Mouse (Mus musculus) midbrain, embryonic 16.5 days (tissue): ENCODE data around the gene Cxcl16. TPM values are rescaled to one million over a fixed set of nuclear protein-coding genes. Genes with fewer than 3 reads are reported as not detected.
A peak's percentile ranks its signal among the peaks of the same experiment; 100 is the strongest.

Experiments
- ATAC-seq: fragments of 200-750 bp; cut with Nextera tagmentation; 2 replicates; pipeline ENCODE4 v1.8.0; 2017; ENCODE audit warnings: moderate TSS enrichment
- H3K27ac ChIP-seq: fragments of 300-500 bp; sonication (generic); 2 replicates; pipeline ENCODE4 v1.5.1; 2014; ENCODE audit warnings: mild to moderate bottlenecking, low read length, mixed read lengths
- H3K27me3 ChIP-seq: fragments of 300-500 bp; sonication (generic); 2 replicates; pipeline ENCODE4 v1.6.1; 2014; ENCODE audit warnings: low read depth, low read length, mixed read lengths; ENCODE audit not compliant: control insufficient read depth, insufficient read depth
- H3K36me3 ChIP-seq: fragments of 300-500 bp; sonication (generic); 2 replicates; pipeline ENCODE4 v1.6.1; 2014; ENCODE audit warnings: mild to moderate bottlenecking, low read length, moderate library complexity, mixed read lengths; ENCODE audit not compliant: control insufficient read depth, insufficient read depth
- H3K4me1 ChIP-seq: fragments of 300-500 bp; sonication (generic); 2 replicates; pipeline ENCODE4 v1.6.1; 2014; ENCODE audit warnings: mild to moderate bottlenecking, low read length, mixed read lengths; ENCODE audit not compliant: control insufficient read depth, insufficient read depth
- H3K4me2 ChIP-seq: fragments of 300-500 bp; sonication (generic); 2 replicates; pipeline ENCODE4 v1.6.1; 2014; ENCODE audit warnings: mild to moderate bottlenecking, low read length, mixed read lengths
- H3K4me3 ChIP-seq: fragments of 300-500 bp; sonication (generic); 2 replicates; pipeline ENCODE4 v1.5.1; 2014; ENCODE audit warnings: low read depth, mild to moderate bottlenecking, low read length, moderate library complexity, mixed read lengths
- H3K9ac ChIP-seq: fragments of 300-500 bp; sonication (generic); 2 replicates; pipeline ENCODE4 v1.6.1; 2014; ENCODE audit warnings: low read depth, low read length, mixed read lengths
- H3K9me3 ChIP-seq: fragments of 300-500 bp; sonication (generic); replicated peaks from 2 replicates; pipeline ENCODE4 v1.6.1; 2014; ENCODE audit warnings: mild to moderate bottlenecking, low read length, mixed read lengths; ENCODE audit not compliant: control insufficient read depth, poor library complexity, severe bottlenecking
- WGBS: fragments of 180-500 bp; shearing (Covaris S2); extraction: QIAGEN DNeasy Blood & Tissue Kit; methylation state at CpG from one replicate; pipeline ENCODE4 v1.1.7; 2014; 5-methylcytosine and 5-hydroxymethylcytosine counted together
- microRNA-seq: library from miRNA; unstranded; fragments of <30 nt; microRNA quantifications from one replicate; pipeline ENCODE4, GENCODE M21; 2017
- polyA plus RNA-seq: library from polyadenylated mRNA; unstranded; fragments of >200 nt; fragmentation: Nextera tagmentation; extraction: Ambion mirVana; gene quantifications from 2 replicates; pipeline ENCODE4 v1.2.1, GENCODE M21; 2015

Cxcl16 gene
- polyA plus RNA-seq, 1 experiment from 2014 or later = 2.6 TPM

DNA sequence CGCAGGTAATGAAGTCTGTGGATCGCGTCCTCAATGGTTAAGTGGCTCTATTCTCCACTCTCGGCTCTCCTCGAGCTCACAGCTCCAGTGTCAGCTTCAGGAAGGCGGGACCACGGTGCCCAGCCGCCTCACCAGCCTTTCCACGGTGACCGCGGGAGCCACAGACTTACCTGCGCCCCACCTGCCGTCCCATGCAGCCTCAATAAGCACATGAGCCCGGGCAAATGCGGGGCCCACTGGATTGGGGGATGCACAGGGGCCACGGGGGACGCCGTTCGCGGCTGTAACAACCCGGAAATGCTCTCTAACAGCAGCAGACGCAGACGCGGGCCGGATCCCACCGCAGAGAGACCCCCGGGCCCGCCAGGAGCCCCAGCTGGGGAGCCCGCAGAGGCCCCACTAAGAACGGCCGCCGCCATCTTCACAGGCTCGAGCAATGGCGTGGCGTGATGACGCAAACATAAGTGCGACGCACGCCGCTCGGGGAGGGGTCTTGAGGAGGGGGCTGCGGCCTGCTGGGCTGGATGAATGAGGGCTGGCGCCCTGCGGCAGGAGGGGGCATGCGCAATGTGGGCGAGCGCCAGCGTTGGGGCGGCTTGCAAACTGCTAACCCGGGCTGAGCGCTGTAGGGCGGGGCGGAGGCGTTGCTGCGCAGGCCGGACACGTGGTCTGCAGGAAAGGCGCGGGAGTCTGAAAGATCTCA lies 50.0 kb downstream of the Cxcl16 start, which contains the start of gene Pelp1:
Gene Pelp1 (minus strand): TSS at position 438 of the 703 bp plus-strand sequence.
- Histone ChIP-seq H3K9me3 (no peaks in the 10 kb centered on the region), H3K4me2 (peak within 1 kb of the TSS; percentile 97), H3K27me3 (no peaks in the 10 kb centered on the region), H3K4me3 (peak within 1 kb of the TSS; percentile 69), H3K9ac (peak within 1 kb of the TSS; percentile 98), H3K4me1 (peaks cover 22% of the 10 kb centered on the region), H3K27ac (peak within 1 kb of the TSS; percentile 77), H3K36me3 (no peaks in the 10 kb centered on the region)
- ATAC-seq = peak; percentile 98
- WGBS = under 1% methylated on average over 59 of the region's 59 CpGs

Small RNA genes lying within 50 kb of the gene (microRNA-seq; reads per million reads assigned to microRNA genes)
- gene Mir7115 = 0.69 reads per million

Other genes with a start within 250 kb of the Cxcl16 start
- 6.9 and 7.8 TPM in 2 replicates for gene Slc16a11, start 247.2 kb downstream of the Cxcl16 start, polyA plus RNA-seq
- 12.7 and 13.6 TPM in 2 replicates for gene Slc16a13, start 238.9 kb downstream of the Cxcl16 start, polyA plus RNA-seq
- gene Bcl6b, start 230.2 kb downstream of the Cxcl16 start, polyA plus RNA-seq = 5.1 and 5.3 TPM in 2 replicates
- 165 and 167 TPM in 2 replicates for gene 0610010K14Rik, start 222.1 kb downstream of the Cxcl16 start, polyA plus RNA-seq
- gene Gm21988, start 220.2 kb downstream of the Cxcl16 start, polyA plus RNA-seq = 12.0 and 12.7 TPM in 2 replicates
- 368 and 379 TPM in 2 replicates for gene Rnasek, start 220.1 kb downstream of the Cxcl16 start, polyA plus RNA-seq
- 0.34 and 0.49 TPM in 2 replicates for gene Alox12, start 204.6 kb downstream of the Cxcl16 start, polyA plus RNA-seq
- gene Alox12e, start 137.4 kb downstream of the Cxcl16 start, polyA plus RNA-seq = not detected in 2 replicates
- gene Alox15, start 108.0 kb downstream of the Cxcl16 start, polyA plus RNA-seq = 0.09 and 0.18 TPM in 2 replicates
- 33.0 and 35.0 TPM in 2 replicates for gene Pelp1, start 50.0 kb downstream of the Cxcl16 start, polyA plus RNA-seq
- 52.6 and 58.9 TPM in 2 replicates for gene Arrb2, start 27.3 kb downstream of the Cxcl16 start, polyA plus RNA-seq
- gene Med11, start 8.1 kb downstream of the Cxcl16 start, polyA plus RNA-seq = 44.1 and 45.9 TPM in 2 replicates
- 0.35 and 0.49 TPM in 2 replicates for gene Zmynd15, start 551 bp downstream of the Cxcl16 start, polyA plus RNA-seq
- gene Tm4sf5, start 45.3 kb upstream of the Cxcl16 start, polyA plus RNA-seq = 6.1 and 6.2 TPM in 2 replicates
- gene Vmo1, start 54.6 kb upstream of the Cxcl16 start, polyA plus RNA-seq = 0.45 TPM in 1 of 2 replicates, not detected in the other
- 0.29 TPM in 1 of 2 replicates, not detected in the other for gene Gltpd2, start 59.2 kb upstream of the Cxcl16 start, polyA plus RNA-seq
- 719 and 737 TPM in 2 replicates for gene Psmb6, start 65.4 kb upstream of the Cxcl16 start, polyA plus RNA-seq
- not detected in 2 replicates for gene Gm40193, start 73.0 kb upstream of the Cxcl16 start, polyA plus RNA-seq
- gene Pld2, start 80.1 kb upstream of the Cxcl16 start, polyA plus RNA-seq = 17.9 and 19.6 TPM in 2 replicates
- gene Mink1, start 102.9 kb upstream of the Cxcl16 start, polyA plus RNA-seq = 16.7 and 18.2 TPM in 2 replicates
- not detected in 2 replicates for gene 4930544D05Rik, start 155.9 kb upstream of the Cxcl16 start, polyA plus RNA-seq
- not detected in 2 replicates for gene Chrne, start 159.2 kb upstream of the Cxcl16 start, polyA plus RNA-seq
- gene Gp1ba, start 179.1 kb upstream of the Cxcl16 start, polyA plus RNA-seq = 0.12 and 0.21 TPM in 2 replicates
- gene Rnf167, start 187.3 kb upstream of the Cxcl16 start, polyA plus RNA-seq = 105 TPM in 2 replicates
- 171 and 174 TPM in 2 replicates for gene Slc25a11, start 187.5 kb upstream of the Cxcl16 start, polyA plus RNA-seq
- gene Pfn1, start 194.7 kb upstream of the Cxcl16 start, polyA plus RNA-seq = 617 and 632 TPM in 2 replicates
- gene Eno3, start 197.2 kb upstream of the Cxcl16 start, polyA plus RNA-seq = 6.0 and 8.1 TPM in 2 replicates
- gene Spag7, start 209.4 kb upstream of the Cxcl16 start, polyA plus RNA-seq = 151 and 157 TPM in 2 replicates
- 22.1 and 22.4 TPM in 2 replicates for gene Camta2, start 228.1 kb upstream of the Cxcl16 start, polyA plus RNA-seq
- 1.2 and 1.5 TPM in 2 replicates for gene Inca1, start 240.2 kb upstream of the Cxcl16 start, polyA plus RNA-seq
- 1.3 and 1.5 TPM in 2 replicates for gene Kif1c, start 240.6 kb upstream of the Cxcl16 start, polyA plus RNA-seq